Mouse (Mus musculus): ENCODE measurements around the gene Arf3. TPM values are rescaled to one million over a fixed set of nuclear protein-coding genes. Genes with fewer than 3 reads are reported as not detected.
A peak's percentile ranks its signal among the peaks of the same experiment; 100 is the strongest.
"Not testable (repeated sequence)": the region's sequence is repeated elsewhere in the genome, so short reads cannot be mapped to it uniquely, and the experiment has no call there.

The Arf3 gene
- polyA plus RNA-seq (2015; fragmentation: Nextera tagmentation; extraction: Ambion mirVana), result 31.8 and 35.3 TPM in 2 replicates

- Histone ChIP-seq H3K27ac (ENCODE audit: low read depth, low read length) (peak within 1 kb of the TSS; percentile 88), H3K9ac (ENCODE audit: low read depth, low read length) (peak within 1 kb of the TSS; percentile 89), H3K27me3 (replicated peaks; ENCODE audit: control insufficient read depth, insufficient read depth, low read length) (no peaks in the 10 kb centered on the region; the same call in 1 of the 2 replicates), H3K9me3 (ENCODE audit: control insufficient read depth) (no peaks in the 10 kb centered on the region), H3K4me1 (replicated peaks; ENCODE audit: control insufficient read depth, insufficient read depth, low read length) (peaks cover 10% of the 10 kb centered on the region; the same call in 1 of the 2 replicates), H3K4me2 (replicated peaks; ENCODE audit: low read depth) (peak within 1 kb of the TSS; percentile 97), H3K4me3 (ENCODE audit: low read depth, low read length) (peak within 1 kb of the TSS; percentile 94), H3K36me3 (ENCODE audit: control insufficient read depth, insufficient read depth) (peaks cover 11% of the 10 kb centered on the region)
- under 1% methylated on average over 64 of the region's 76 CpGs for WGBS
- peak; percentile 89 for ATAC-seq
- no peak for TF ChIP-seq CTCF (IDR thresholded peaks at IDR 0.05; ENCODE audit: low read depth)
Measured at GRCm38 (mm10) chr15:98762670-98763529, at the start of gene Arf3. TSS of gene Arf3 (minus strand) at chr15:98763214.

DNA sequence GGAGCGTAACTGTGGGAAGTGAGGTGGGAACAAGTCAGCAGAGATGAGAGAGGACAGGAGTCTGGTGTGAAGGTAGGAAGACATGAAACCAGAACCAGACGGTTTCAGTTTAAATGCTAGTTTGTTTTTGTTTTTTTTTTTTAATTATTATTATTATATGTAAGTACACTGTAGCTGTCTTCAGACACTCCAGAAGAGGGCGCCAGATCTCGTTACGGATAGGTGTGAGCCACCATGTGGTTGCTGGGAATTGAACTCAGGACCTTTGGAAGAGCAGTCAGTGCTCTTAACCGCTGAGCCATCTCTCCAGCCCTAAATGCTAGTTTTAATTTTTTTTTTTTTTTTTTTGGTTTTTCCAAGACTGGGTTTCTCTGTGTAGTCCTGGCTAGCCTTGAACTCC is 47.2 kb upstream of the Arf3 start:
- H3K4me2 ChIP-seq (replicated peaks; ENCODE audit: low read depth); ATAC-seq; H3K9me3 ChIP-seq (ENCODE audit: control insufficient read depth); H3K27ac ChIP-seq (ENCODE audit: low read depth, low read length); H3K9ac ChIP-seq (ENCODE audit: low read depth, low read length); H3K4me3 ChIP-seq (ENCODE audit: low read depth, low read length): not testable (repeated sequence)
- H3K4me1 ChIP-seq (replicated peaks; ENCODE audit: control insufficient read depth, insufficient read depth, low read length), result 0 out of 2 replicates have a peak, but pooled peaks cover 19% of the 10 kb centered on the region
- peaks cover 48% of the 10 kb centered on the region for H3K27me3 ChIP-seq (replicated peaks; ENCODE audit: control insufficient read depth, insufficient read depth, low read length)
- 78% methylated on average over 6 of the region's 6 CpGs for WGBS
- peaks cover 28% of the 10 kb centered on the region for H3K36me3 ChIP-seq (ENCODE audit: control insufficient read depth, insufficient read depth)

DNA sequence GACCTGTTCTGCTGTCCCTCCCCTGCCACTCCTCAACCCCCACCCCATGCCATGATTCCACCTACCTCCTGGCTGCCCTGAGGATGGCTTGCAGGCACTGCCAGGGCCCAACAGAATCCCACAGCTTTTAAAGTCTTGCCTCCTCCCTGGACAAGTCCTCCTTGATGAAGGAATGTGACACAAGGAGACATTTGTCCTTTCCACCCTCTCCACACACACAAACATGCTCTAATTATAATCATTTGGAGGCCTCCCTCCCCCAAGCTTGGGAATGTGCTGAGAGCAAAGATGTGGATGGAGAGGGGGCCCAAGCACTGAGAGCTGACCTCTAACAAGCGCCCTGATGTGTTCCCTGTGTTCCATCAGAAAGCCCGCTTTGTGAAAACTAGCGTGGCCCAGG is 46.4 kb upstream of the Arf3 start, which contains the start of gene Ddn:
Gene Ddn (minus strand): TSS at position 101 of the 400 bp plus-strand sequence.
- no peak for TF ChIP-seq CTCF (IDR thresholded peaks at IDR 0.05; ENCODE audit: low read depth)
- peak within 1 kb of the TSS; percentile 44 for H3K4me3 ChIP-seq (ENCODE audit: low read depth, low read length)
- peak within 1 kb of the TSS; percentile 82 for H3K4me2 ChIP-seq (replicated peaks; ENCODE audit: low read depth)
- no peak for ATAC-seq
- H3K27ac ChIP-seq (ENCODE audit: low read depth, low read length), result no peak within 1 kb of the TSS
- H3K4me1 ChIP-seq (replicated peaks; ENCODE audit: control insufficient read depth, insufficient read depth, low read length), result 0 out of 2 replicates have a peak, but pooled peaks cover 19% of the 10 kb centered on the region
- H3K36me3 ChIP-seq (ENCODE audit: control insufficient read depth, insufficient read depth), result peaks cover 23% of the 10 kb centered on the region
- WGBS, result 61% methylated on average over 3 of the region's 3 CpGs
- H3K9ac ChIP-seq (ENCODE audit: low read depth, low read length), result no peak within 1 kb of the TSS
- H3K27me3 ChIP-seq (replicated peaks; ENCODE audit: control insufficient read depth, insufficient read depth, low read length), result peaks cover 56% of the 10 kb centered on the region
- H3K9me3 ChIP-seq (ENCODE audit: control insufficient read depth), result no peaks in the 10 kb centered on the region

DNA sequence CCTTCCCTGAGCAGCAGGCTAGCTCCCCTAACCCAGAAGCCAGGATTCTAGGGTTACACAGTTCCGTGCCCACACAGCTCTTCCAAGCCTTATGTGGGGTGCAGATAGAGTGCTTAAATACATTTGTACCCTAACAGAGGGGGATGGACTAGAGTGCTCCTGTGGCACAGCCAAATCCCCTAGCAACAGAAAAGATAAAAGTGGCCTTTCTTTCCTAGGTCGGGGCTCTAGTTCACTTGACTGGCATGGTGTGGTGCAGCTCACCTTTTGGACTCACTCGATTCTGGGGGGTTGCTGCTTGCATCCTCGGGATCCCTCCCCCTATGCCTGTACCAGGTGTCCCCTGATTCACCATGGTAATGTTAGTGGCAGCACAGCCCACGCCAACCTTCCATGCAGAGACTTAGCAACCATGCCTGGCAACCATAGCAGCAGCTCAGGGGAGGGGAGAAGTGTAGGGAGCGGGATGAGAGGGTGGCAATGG is 45.7 kb upstream of the Arf3 start:
- Histone ChIP-seq H3K9ac (ENCODE audit: low read depth, low read length) (no peak overlapping the region), H3K4me3 (ENCODE audit: low read depth, low read length) (no peak overlapping the region), H3K36me3 (ENCODE audit: control insufficient read depth, insufficient read depth) (peaks cover 16% of the 10 kb centered on the region), H3K4me2 (replicated peaks; ENCODE audit: low read depth) (peak overlapping the region; percentile 82; the same call in 1 of the 2 replicates), H3K27ac (ENCODE audit: low read depth, low read length) (no peak overlapping the region), H3K4me1 (replicated peaks; ENCODE audit: control insufficient read depth, insufficient read depth, low read length) (0 out of 2 replicates have a peak, but pooled peaks cover 19% of the 10 kb centered on the region), H3K27me3 (replicated peaks; ENCODE audit: control insufficient read depth, insufficient read depth, low read length) (peaks cover 62% of the 10 kb centered on the region), H3K9me3 (ENCODE audit: control insufficient read depth) (no peaks in the 10 kb centered on the region)
- WGBS, result 21% methylated on average over 6 of the region's 6 CpGs
- TF ChIP-seq CTCF (IDR thresholded peaks at IDR 0.05; ENCODE audit: low read depth), result no peak
- ATAC-seq, result no peak

DNA sequence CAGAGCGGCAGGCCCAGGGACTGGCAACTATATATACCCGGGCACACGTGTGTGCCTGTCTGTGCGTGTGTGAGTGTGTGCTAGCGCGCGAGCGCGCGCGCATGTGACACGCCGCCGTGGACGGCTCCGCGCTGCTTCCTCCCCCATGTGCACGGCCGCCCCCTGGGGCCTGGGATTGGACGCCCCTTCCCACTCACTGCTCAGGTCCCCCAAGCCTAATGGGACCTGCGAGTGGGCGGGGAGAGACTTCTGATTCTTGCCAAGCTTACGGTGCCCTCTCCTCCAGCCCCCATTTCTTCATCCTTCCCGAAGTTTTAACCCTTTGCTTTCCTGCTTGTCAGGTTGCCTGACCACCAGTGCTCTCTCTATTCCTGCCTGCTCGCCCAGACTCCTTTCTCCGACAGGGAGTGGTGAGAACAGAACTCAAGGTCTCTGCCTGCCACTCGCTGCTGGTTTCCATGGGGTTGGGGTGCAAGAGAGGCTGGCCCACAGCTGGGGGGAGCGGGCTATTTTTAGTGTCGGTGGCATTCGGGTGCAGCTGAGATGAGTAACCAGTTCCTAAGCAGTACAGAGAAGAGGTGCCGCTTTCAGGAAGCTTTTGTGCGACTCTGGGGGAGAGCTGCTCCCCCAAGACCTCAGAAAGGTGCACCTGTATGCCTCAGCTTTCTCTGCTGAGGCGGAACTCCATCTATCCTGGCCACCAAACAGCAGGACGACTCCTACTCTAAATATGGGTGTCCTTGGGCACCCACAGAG is 45.1 kb upstream of the Arf3 start:
- Histone ChIP-seq H3K4me2 (replicated peaks; ENCODE audit: low read depth) (peak overlapping the region; percentile 82), H3K9me3 (ENCODE audit: control insufficient read depth) (no peaks in the 10 kb centered on the region), H3K27ac (ENCODE audit: low read depth, low read length) (no peak overlapping the region), H3K27me3 (replicated peaks; ENCODE audit: control insufficient read depth, insufficient read depth, low read length) (peaks cover 68% of the 10 kb centered on the region), H3K4me3 (ENCODE audit: low read depth, low read length) (peak overlapping the region; percentile 44), H3K36me3 (ENCODE audit: control insufficient read depth, insufficient read depth) (peaks cover 10% of the 10 kb centered on the region), H3K4me1 (replicated peaks; ENCODE audit: control insufficient read depth, insufficient read depth, low read length) (0 out of 2 replicates have a peak, but pooled peaks cover 19% of the 10 kb centered on the region), H3K9ac (ENCODE audit: low read depth, low read length) (no peak overlapping the region)
- WGBS, result under 1% methylated on average over 34 of the region's 34 CpGs
- no peak for TF ChIP-seq CTCF (IDR thresholded peaks at IDR 0.05; ENCODE audit: low read depth)
- peak; percentile 25; the same call in 1 of the 2 replicates for ATAC-seq
